Mouse (Mus musculus) limb, embryonic 13.5 days (tissue): Measurements from ENCODE around the gene Plcz1. TPM values are rescaled to one million over a fixed set of nuclear protein-coding genes. Genes with fewer than 3 reads are reported as not detected.
A peak's percentile ranks its signal among the peaks of the same experiment; 100 is the strongest.

Experiments used
- ATAC-seq: fragments of 200-750 bp; cut with Nextera tagmentation; 2 replicates; pipeline ENCODE4 v1.8.0; 2017; ENCODE audit warnings: low read depth, moderate number of reproducible peaks, moderate TSS enrichment; ENCODE audit not compliant: low FRiP score
- H3K27ac ChIP-seq: fragments of 300-500 bp; sonication (generic); 2 replicates; pipeline ENCODE4 v1.5.1; 2015; ENCODE audit warnings: inconsistent platforms, mild to moderate bottlenecking, moderate library complexity
- H3K27me3 ChIP-seq: fragments of 300-500 bp; sonication (generic); 2 replicates; pipeline ENCODE4 v1.6.1; 2015; ENCODE audit warnings: mild to moderate bottlenecking, inconsistent platforms
- H3K36me3 ChIP-seq: fragments of 300-500 bp; sonication (generic); 2 replicates; pipeline ENCODE4 v1.6.1; 2015; ENCODE audit warnings: inconsistent platforms, mild to moderate bottlenecking, moderate library complexity
- H3K4me1 ChIP-seq: fragments of 300-500 bp; sonication (generic); 2 replicates; pipeline ENCODE4 v1.6.1; 2015; ENCODE audit warnings: inconsistent platforms
- H3K4me2 ChIP-seq: fragments of 300-500 bp; sonication (generic); replicated peaks from 2 replicates; pipeline ENCODE4 v1.6.1; 2015; ENCODE audit warnings: inconsistent platforms, mild to moderate bottlenecking, moderate library complexity
- H3K4me3 ChIP-seq: fragments of 300-500 bp; sonication (generic); 2 replicates; pipeline ENCODE4 v1.5.1; 2015; ENCODE audit warnings: moderate library complexity, mild to moderate bottlenecking, inconsistent platforms
- H3K9ac ChIP-seq: fragments of 300-500 bp; sonication (generic); 2 replicates; pipeline ENCODE4 v1.6.1; 2015; ENCODE audit warnings: mild to moderate bottlenecking, inconsistent platforms
- H3K9me3 ChIP-seq: fragments of 300-500 bp; sonication (generic); 2 replicates; pipeline ENCODE4 v1.6.1; 2016; ENCODE audit warnings: inconsistent platforms
- WGBS: fragments of 180-500 bp; shearing (Covaris S2); methylation state at CpG from one replicate; pipeline ENCODE4 v1.1.7; 2015; 5-methylcytosine and 5-hydroxymethylcytosine counted together
- polyA plus RNA-seq: library from polyadenylated mRNA; unstranded; fragments of >200 nt; fragmentation: Nextera tagmentation; extraction: Ambion mirVana; gene quantifications from 2 replicates; pipeline ENCODE4 v1.2.1, GENCODE M21; 2015

The Plcz1 gene
- not detected in 2 replicates for polyA plus RNA-seq

DNA sequence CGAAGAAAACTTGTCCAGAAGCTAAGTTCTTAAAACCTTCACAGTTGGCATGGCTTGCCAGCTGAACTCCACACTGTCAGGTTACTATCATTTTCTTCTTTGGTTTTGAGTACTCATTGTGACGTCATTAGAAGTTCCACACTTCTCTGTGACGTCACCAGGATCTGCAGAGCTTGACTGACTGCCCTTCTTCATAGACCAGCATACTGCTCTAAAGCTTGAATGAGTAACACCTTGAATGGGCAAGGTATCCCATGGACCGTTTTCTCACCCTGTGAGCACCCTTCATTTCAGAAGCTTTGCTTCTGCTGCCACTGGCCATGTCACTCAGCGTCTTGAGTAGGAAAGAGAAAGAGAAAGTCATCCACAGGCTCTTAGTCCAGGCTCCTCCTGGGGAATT lies at the start of gene Plcz1:
TSS of gene Plcz1 (minus strand) at position 101 of the 400 bp plus-strand sequence.
- 91% methylated on average over 5 of the region's 5 CpGs for WGBS
- H3K27ac ChIP-seq, result no peak within 1 kb of the TSS
- H3K36me3 ChIP-seq, result no peaks in the 10 kb centered on the region
- H3K4me1 ChIP-seq, result no peaks in the 10 kb centered on the region
- no peaks in the 10 kb centered on the region for H3K9me3 ChIP-seq
- no peak within 1 kb of the TSS for H3K9ac ChIP-seq
- no peak within 1 kb of the TSS for H3K4me2 ChIP-seq
- H3K4me3 ChIP-seq, result no peak within 1 kb of the TSS
- H3K27me3 ChIP-seq, result no peaks in the 10 kb centered on the region
- ATAC-seq, result no peak

- H3K36me3 ChIP-seq, result no peaks in the 10 kb centered on the region
- H3K27me3 ChIP-seq, result no peaks in the 10 kb centered on the region
- no peaks in the 10 kb centered on the region for H3K9me3 ChIP-seq
- no peak overlapping the region for H3K4me2 ChIP-seq
- no peak overlapping the region for H3K9ac ChIP-seq
- 89% methylated on average over 5 of the region's 5 CpGs for WGBS
- no peak for ATAC-seq
- no peak overlapping the region for H3K4me3 ChIP-seq
- no peak overlapping the region for H3K27ac ChIP-seq
- no peaks in the 10 kb centered on the region for H3K4me1 ChIP-seq
These were observed 48.6 kb upstream of the Plcz1 start for GRCm38 (mm10) chr6:140089855-140090254.

GRCm38 (mm10) chr6:140081739-140082138 lies 40.5 kb upstream of the Plcz1 start:
- Histone ChIP-seq H3K27me3 (no peaks in the 10 kb centered on the region), H3K4me1 (peaks cover 12% of the 10 kb centered on the region; the same call in 1 of the 2 replicates), H3K36me3 (no peaks in the 10 kb centered on the region), H3K9ac (no peak overlapping the region), H3K9me3 (peaks cover 4% of the 10 kb centered on the region; the same call in 1 of the 2 replicates), H3K4me3 (no peak overlapping the region), H3K27ac (no peak overlapping the region; the same call in 1 of the 2 replicates), H3K4me2 (no peak overlapping the region)
- WGBS, result 76% methylated on average over 3 of the region's 3 CpGs
- peak; percentile 64 for ATAC-seq

GRCm38 (mm10) chr6:140080933-140081332 lies 39.7 kb upstream of the Plcz1 start:
- WGBS, result 52% methylated on average over 7 of the region's 7 CpGs
- Histone ChIP-seq H3K4me1 (peaks cover 12% of the 10 kb centered on the region; the same call in 1 of the 2 replicates), H3K4me3 (no peak overlapping the region), H3K27me3 (no peaks in the 10 kb centered on the region), H3K9ac (no peak overlapping the region), H3K4me2 (no peak overlapping the region), H3K9me3 (peaks cover 4% of the 10 kb centered on the region; the same call in 1 of the 2 replicates), H3K27ac (0 out of 2 replicates have a peak overlapping the region, but pooled peaks have one; percentile 15), H3K36me3 (no peaks in the 10 kb centered on the region)
- ATAC-seq, result peak; percentile 91

DNA sequence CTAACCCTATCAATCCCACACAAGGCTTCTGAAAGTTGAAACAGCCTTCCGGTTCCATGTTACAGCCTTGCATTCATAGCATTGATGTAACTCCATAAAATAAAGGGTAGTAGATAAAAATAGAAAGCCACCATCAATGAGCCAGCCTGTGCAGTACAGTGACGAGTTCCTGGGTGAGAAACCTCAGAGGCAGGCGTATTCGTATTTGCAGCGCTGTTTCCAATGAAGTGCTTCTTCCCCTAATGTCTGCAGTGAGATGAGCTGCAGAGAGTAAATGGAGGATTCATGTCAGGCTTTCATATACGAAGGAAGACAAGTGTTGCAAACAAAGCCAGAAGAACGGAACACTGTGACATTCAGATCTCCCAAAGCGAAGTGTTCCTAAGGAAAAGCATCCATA lies 27.9 kb upstream of the Plcz1 start:
- Histone ChIP-seq H3K9ac (no peak overlapping the region), H3K4me1 (no peaks in the 10 kb centered on the region), H3K4me3 (no peak overlapping the region), H3K36me3 (no peaks in the 10 kb centered on the region), H3K27ac (no peak overlapping the region), H3K4me2 (no peak overlapping the region), H3K9me3 (peaks cover 9% of the 10 kb centered on the region; the same call in 1 of the 2 replicates), H3K27me3 (no peaks in the 10 kb centered on the region)
- no peak for ATAC-seq
- 88% methylated on average over 8 of the region's 8 CpGs for WGBS

DNA sequence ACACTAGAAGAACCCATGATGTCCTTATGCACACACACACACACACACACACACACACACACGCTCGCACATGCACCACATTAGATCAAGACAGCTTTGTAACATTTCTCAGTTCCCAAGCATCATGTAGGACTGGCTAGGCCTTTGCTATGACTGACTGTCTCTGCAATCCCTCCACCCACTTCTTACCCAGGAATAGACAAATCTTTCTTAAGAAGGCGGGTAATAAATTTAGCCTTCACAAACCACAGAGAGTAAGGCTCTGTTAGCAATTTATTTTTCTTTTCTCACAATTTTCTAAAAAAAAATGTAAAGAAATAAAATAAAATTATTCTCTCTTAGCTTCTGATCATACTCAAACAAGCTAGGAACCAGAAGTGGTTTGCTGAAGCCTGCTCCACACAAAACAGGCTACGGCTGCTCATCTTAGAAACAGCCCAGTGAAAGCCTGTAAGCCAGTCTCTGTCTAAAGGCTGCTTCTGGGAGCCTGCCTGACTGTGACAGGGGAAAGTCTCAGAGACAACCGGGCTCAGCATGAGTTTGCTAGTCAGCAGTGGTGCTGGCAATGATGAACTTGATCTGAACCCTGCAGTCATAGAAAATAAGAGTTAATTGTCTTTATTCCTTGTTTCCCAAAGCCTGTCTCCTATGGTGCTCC lies 13.1 kb upstream of the Plcz1 start:
- peaks cover 28% of the 10 kb centered on the region for H3K4me1 ChIP-seq
- H3K4me3 ChIP-seq, result no peak overlapping the region
- no peaks in the 10 kb centered on the region for H3K36me3 ChIP-seq
- no peak for ATAC-seq
- WGBS, result 71% methylated on average over 5 of the region's 5 CpGs
- H3K27ac ChIP-seq, result no peak overlapping the region
- no peak overlapping the region for H3K9ac ChIP-seq
- H3K9me3 ChIP-seq, result peaks cover 4% of the 10 kb centered on the region; the same call in 1 of the 2 replicates
- H3K27me3 ChIP-seq, result no peaks in the 10 kb centered on the region
- H3K4me2 ChIP-seq, result no peak overlapping the region

- no peaks in the 10 kb centered on the region for H3K27me3 ChIP-seq
- WGBS, result 23% methylated on average over 5 of the region's 5 CpGs
- no peak overlapping the region; the same call in 1 of the 2 replicates for H3K27ac ChIP-seq
- H3K36me3 ChIP-seq, result no peaks in the 10 kb centered on the region
- H3K4me3 ChIP-seq, result no peak overlapping the region
- peaks cover 16% of the 10 kb centered on the region for H3K4me1 ChIP-seq
- H3K4me2 ChIP-seq, result 0 out of 2 replicates have a peak overlapping the region, but pooled peaks have one; percentile 14
- no peak overlapping the region for H3K9ac ChIP-seq
- peak; percentile 75 for ATAC-seq
- H3K9me3 ChIP-seq, result peaks cover 4% of the 10 kb centered on the region; the same call in 1 of the 2 replicates
These were observed 10.2 kb upstream of the Plcz1 start for GRCm38 (mm10) chr6:140051476-140051875.

- Histone ChIP-seq H3K9ac (no peak within 1 kb of the TSS), H3K4me1 (no peaks in the 10 kb centered on the region), H3K4me2 (no peak within 1 kb of the TSS), H3K27ac (no peak within 1 kb of the TSS), H3K36me3 (no peaks in the 10 kb centered on the region), H3K27me3 (no peaks in the 10 kb centered on the region), H3K9me3 (no peaks in the 10 kb centered on the region), H3K4me3 (no peak within 1 kb of the TSS)
- ATAC-seq, result no peak
- 92% methylated on average over 7 of the region's 7 CpGs for WGBS
These were observed 305 bp downstream of the Plcz1 start, which contains the start of gene Capza3 for GRCm38 (mm10) chr6:140040952-140041351. Capza3 (plus strand) TSS chr6:140041252.

- Histone ChIP-seq H3K4me3 (no peak overlapping the region), H3K9me3 (no peaks in the 10 kb centered on the region), H3K9ac (no peak overlapping the region), H3K4me1 (no peaks in the 10 kb centered on the region), H3K36me3 (no peaks in the 10 kb centered on the region), H3K27ac (no peak overlapping the region), H3K4me2 (no peak overlapping the region), H3K27me3 (no peaks in the 10 kb centered on the region)
- no peak for ATAC-seq
- 71% methylated on average over 7 of the region's 7 CpGs for WGBS
These were observed 16.9 kb downstream of the Plcz1 start for GRCm38 (mm10) chr6:140024404-140024803.

- Histone ChIP-seq H3K36me3 (no peaks in the 10 kb centered on the region), H3K27ac (no peak overlapping the region), H3K9ac (no peak overlapping the region), H3K4me3 (no peak overlapping the region), H3K4me1 (0 out of 2 replicates have a peak, but pooled peaks cover 4% of the 10 kb centered on the region), H3K27me3 (no peaks in the 10 kb centered on the region), H3K9me3 (peaks cover 5% of the 10 kb centered on the region; the same call in 1 of the 2 replicates), H3K4me2 (no peak overlapping the region)
- 78% methylated on average over 3 of the region's 3 CpGs for WGBS
- no peak for ATAC-seq
These were observed 36.1 kb downstream of the Plcz1 start for GRCm38 (mm10) chr6:140005181-140005580.

GRCm38 (mm10) chr6:139989597-139989996 lies 51.7 kb downstream of the Plcz1 start:
- H3K4me2 ChIP-seq, result no peak overlapping the region
- H3K9ac ChIP-seq, result no peak overlapping the region
- H3K27me3 ChIP-seq, result peaks cover 5% of the 10 kb centered on the region; the same call in 1 of the 2 replicates
- ATAC-seq, result no peak
- no peaks in the 10 kb centered on the region for H3K4me1 ChIP-seq
- H3K27ac ChIP-seq, result no peak overlapping the region
- H3K4me3 ChIP-seq, result no peak overlapping the region
- H3K36me3 ChIP-seq, result no peaks in the 10 kb centered on the region
- WGBS, result 83% methylated on average over 10 of the region's 10 CpGs
- no peaks in the 10 kb centered on the region for H3K9me3 ChIP-seq

GRCm38 (mm10) chr6:139989075-139989474 lies 52.2 kb downstream of the Plcz1 start:
- no peak for ATAC-seq
- Histone ChIP-seq H3K4me1 (no peaks in the 10 kb centered on the region), H3K36me3 (no peaks in the 10 kb centered on the region), H3K9me3 (no peaks in the 10 kb centered on the region), H3K4me3 (no peak overlapping the region), H3K9ac (no peak overlapping the region), H3K4me2 (no peak overlapping the region), H3K27me3 (peaks cover 5% of the 10 kb centered on the region; the same call in 1 of the 2 replicates), H3K27ac (no peak overlapping the region)
- 64% methylated on average over 6 of the region's 6 CpGs for WGBS
